Mouse (Mus musculus): Measurements from ENCODE around the gene Gm49369. TPM values are rescaled to one million over a fixed set of nuclear protein-coding genes. Genes with fewer than 3 reads are reported as not detected.
A peak's percentile ranks its signal among the peaks of the same experiment; 100 is the strongest.

Gene Gm49369
- polyA plus RNA-seq, 1 experiment from 2014 or later, result 0.78 TPM

GRCm38 (mm10) chr7:142384306-142384705 is 1.8 kb upstream of the Gm49369 start:
- peak overlapping the region; percentile 88 for H3K4me3 ChIP-seq (replicated peaks)
- H3K9ac ChIP-seq, result peak overlapping the region; percentile 39; the same call in 1 of the 2 replicates
- peak overlapping the region; percentile 95 for H3K27ac ChIP-seq (replicated peaks)
- H3K9me3 ChIP-seq (replicated peaks), result no peaks in the 10 kb centered on the region
- peaks cover 89% of the 10 kb centered on the region for H3K4me1 ChIP-seq (replicated peaks)
- 60% methylated on average over 10 of the region's 10 CpGs for WGBS (ENCODE audit: insufficient replicate concordance)
- ATAC-seq (ENCODE audit: insufficient read depth), result no peak
- peak overlapping the region; percentile 92 for H3K4me2 ChIP-seq
- H3K36me3 ChIP-seq (replicated peaks), result peaks cover 65% of the 10 kb centered on the region
- no peaks in the 10 kb centered on the region for H3K27me3 ChIP-seq

GRCm38 (mm10) chr7:142381175-142381574 is 1.3 kb downstream of the Gm49369 start:
- WGBS (ENCODE audit: insufficient replicate concordance), result 21% methylated on average over 4 of the region's 4 CpGs
- Histone ChIP-seq H3K27ac (replicated peaks) (peak overlapping the region; percentile 92), H3K4me2 (peak overlapping the region; percentile 5; the same call in 1 of the 2 replicates), H3K36me3 (replicated peaks) (peaks cover 96% of the 10 kb centered on the region), H3K9ac (no peak overlapping the region), H3K27me3 (no peaks in the 10 kb centered on the region), H3K4me1 (replicated peaks) (peaks cover 98% of the 10 kb centered on the region), H3K4me3 (replicated peaks) (no peak overlapping the region), H3K9me3 (replicated peaks) (no peaks in the 10 kb centered on the region)
- ATAC-seq (ENCODE audit: insufficient read depth), result no peak

- peaks cover 97% of the 10 kb centered on the region for H3K4me1 ChIP-seq (replicated peaks)
- WGBS (ENCODE audit: insufficient replicate concordance), result 79% methylated on average over 6 of the region's 6 CpGs
- no peak for ATAC-seq (ENCODE audit: insufficient read depth)
- H3K36me3 ChIP-seq (replicated peaks), result peaks cover 99% of the 10 kb centered on the region
- no peak overlapping the region for H3K4me2 ChIP-seq
- H3K4me3 ChIP-seq (replicated peaks), result no peak overlapping the region
- H3K27me3 ChIP-seq, result 0 out of 2 replicates have a peak, but pooled peaks cover 4% of the 10 kb centered on the region
- H3K9ac ChIP-seq, result no peak overlapping the region
- peak overlapping the region; percentile 92 for H3K27ac ChIP-seq (replicated peaks)
- no peaks in the 10 kb centered on the region for H3K9me3 ChIP-seq (replicated peaks)
Observed at GRCm38 (mm10) chr7:142379186-142379585, 3.3 kb downstream of the Gm49369 start.

- Histone ChIP-seq H3K4me3 (replicated peaks) (peak overlapping the region; percentile 21), H3K4me1 (replicated peaks) (peaks cover 84% of the 10 kb centered on the region), H3K27me3 (peaks cover 20% of the 10 kb centered on the region), H3K4me2 (peak overlapping the region; percentile 65), H3K36me3 (replicated peaks) (peaks cover 81% of the 10 kb centered on the region), H3K9me3 (replicated peaks) (no peaks in the 10 kb centered on the region), H3K27ac (replicated peaks) (peak overlapping the region; percentile 92), H3K9ac (peak overlapping the region; percentile 48)
- peak; percentile 78 for ATAC-seq (ENCODE audit: insufficient read depth)
- 26% methylated on average over 14 of the region's 14 CpGs for WGBS (ENCODE audit: insufficient replicate concordance)
Observed at GRCm38 (mm10) chr7:142377233-142377925, 5.1 kb downstream of the Gm49369 start.

GRCm38 (mm10) chr7:142376096-142376495 is 6.4 kb downstream of the Gm49369 start:
- Histone ChIP-seq H3K4me1 (replicated peaks) (peaks cover 84% of the 10 kb centered on the region), H3K4me3 (replicated peaks) (no peak overlapping the region), H3K9ac (no peak overlapping the region; the same call in 1 of the 2 replicates), H3K4me2 (no peak overlapping the region), H3K27ac (replicated peaks) (peak overlapping the region; percentile 92), H3K9me3 (replicated peaks) (no peaks in the 10 kb centered on the region), H3K36me3 (replicated peaks) (peaks cover 68% of the 10 kb centered on the region), H3K27me3 (peaks cover 33% of the 10 kb centered on the region)
- WGBS (ENCODE audit: insufficient replicate concordance), result 78% methylated on average over 4 of the region's 4 CpGs
- ATAC-seq (ENCODE audit: insufficient read depth), result no peak

GRCm38 (mm10) chr7:142375261-142375724 is 7.2 kb downstream of the Gm49369 start:
- no peak for ATAC-seq (ENCODE audit: insufficient read depth)
- Histone ChIP-seq H3K9ac (no peak overlapping the region), H3K36me3 (replicated peaks) (peaks cover 60% of the 10 kb centered on the region), H3K4me1 (replicated peaks) (peaks cover 77% of the 10 kb centered on the region), H3K4me3 (replicated peaks) (no peak overlapping the region), H3K27me3 (peaks cover 41% of the 10 kb centered on the region), H3K27ac (replicated peaks) (peak overlapping the region; percentile 92), H3K9me3 (replicated peaks) (no peaks in the 10 kb centered on the region), H3K4me2 (no peak overlapping the region)
- WGBS (ENCODE audit: insufficient replicate concordance), result 80% methylated on average over 6 of the region's 6 CpGs

GRCm38 (mm10) chr7:142374413-142375015 is 8.0 kb downstream of the Gm49369 start:
- Histone ChIP-seq H3K4me2 (no peak overlapping the region), H3K27ac (replicated peaks) (peak overlapping the region; percentile 14; the same call in 1 of the 2 replicates), H3K4me3 (replicated peaks) (no peak overlapping the region), H3K27me3 (peaks cover 49% of the 10 kb centered on the region), H3K36me3 (replicated peaks) (peaks cover 52% of the 10 kb centered on the region), H3K4me1 (replicated peaks) (peaks cover 69% of the 10 kb centered on the region), H3K9me3 (replicated peaks) (no peaks in the 10 kb centered on the region), H3K9ac (no peak overlapping the region)
- ATAC-seq (ENCODE audit: insufficient read depth), result no peak
- 75% methylated on average over 5 of the region's 5 CpGs for WGBS (ENCODE audit: insufficient replicate concordance)

- H3K4me1 ChIP-seq (replicated peaks), result peaks cover 63% of the 10 kb centered on the region
- H3K9me3 ChIP-seq (replicated peaks), result no peaks in the 10 kb centered on the region
- H3K4me3 ChIP-seq (replicated peaks), result peak within 1 kb of the TSS; percentile 50; the same call in 1 of the 2 replicates
- H3K9ac ChIP-seq, result no peak within 1 kb of the TSS
- H3K4me2 ChIP-seq, result peak within 1 kb of the TSS; percentile 71
- H3K36me3 ChIP-seq (replicated peaks), result peaks cover 45% of the 10 kb centered on the region
- peak within 1 kb of the TSS; percentile 14; the same call in 1 of the 2 replicates for H3K27ac ChIP-seq (replicated peaks)
- 75% methylated on average over 8 of the region's 8 CpGs for WGBS (ENCODE audit: insufficient replicate concordance)
- no peak for ATAC-seq (ENCODE audit: insufficient read depth)
- peaks cover 56% of the 10 kb centered on the region for H3K27me3 ChIP-seq
Observed at GRCm38 (mm10) chr7:142373641-142374412, 8.6 kb downstream of the Gm49369 start, which contains the start of gene Ifitm10. Gene Ifitm10 (minus strand): TSS chr7:142373753.

- 67% methylated on average over 5 of the region's 5 CpGs for WGBS (ENCODE audit: insufficient replicate concordance)
Observed at GRCm38 (mm10) chr7:142373039-142373438, 9.4 kb downstream of the Gm49369 start.

GRCm38 (mm10) chr7:142371768-142372661 is 10.5 kb downstream of the Gm49369 start:
- ATAC-seq (ENCODE audit: insufficient read depth), result no peak
- H3K27ac ChIP-seq (replicated peaks), result no peak overlapping the region
- peak overlapping the region; percentile 71 for H3K4me2 ChIP-seq
- whole genome bisulfite sequencing (ENCODE audit: insufficient replicate concordance), result 3% methylated on average over 63 of the region's 64 CpGs
- H3K4me1 ChIP-seq (replicated peaks), result peaks cover 44% of the 10 kb centered on the region
- H3K4me3 ChIP-seq (replicated peaks), result peak overlapping the region; percentile 50
- H3K36me3 ChIP-seq (replicated peaks), result peaks cover 27% of the 10 kb centered on the region
- H3K27me3 ChIP-seq, result peaks cover 67% of the 10 kb centered on the region
- no peaks in the 10 kb centered on the region for H3K9me3 ChIP-seq (replicated peaks)
- H3K9ac ChIP-seq, result no peak overlapping the region; the same call in 1 of the 2 replicates

More at GRCm38 (mm10) chr7:142373039-142373438, 9.4 kb downstream of the Gm49369 start:
- Histone ChIP-seq H3K9ac (no peak overlapping the region), H3K36me3 (replicated peaks) (peaks cover 37% of the 10 kb centered on the region), H3K4me1 (replicated peaks) (peaks cover 55% of the 10 kb centered on the region), H3K4me2 (0 out of 2 replicates have a peak overlapping the region, but pooled peaks have one; percentile 71), H3K27me3 (peaks cover 61% of the 10 kb centered on the region), H3K4me3 (replicated peaks) (no peak overlapping the region), H3K9me3 (replicated peaks) (no peaks in the 10 kb centered on the region), H3K27ac (replicated peaks) (no peak overlapping the region)
- ATAC-seq (ENCODE audit: insufficient read depth), result no peak

All from liver, embryonic 15.5 days (tissue).